Mouse (Mus musculus) MEL (cell line): ENCODE results near the gene Sh3rf3.

Experiments
- CTCF ChIP-seq, 3 experiments: IDR thresholded peaks in 2 of 3; conservative IDR thresholded peaks in 1 of 3; 2 replicates each; pipeline ENCODE4 v1.5.1; 2011 to 2012; ENCODE audit warnings: low read length in 3 of 3, low read depth in 2 of 3, mild to moderate bottlenecking in 2 of 3, improper control_type of control experiment in 1 of 3, inconsistent platforms in 1 of 3, mixed read lengths in 1 of 3, moderate library complexity in 1 of 3; ENCODE audit not compliant: control insufficient read depth in 1 of 3, insufficient read depth in 1 of 3, poor library complexity in 1 of 3, severe bottlenecking in 1 of 3
- EP300 ChIP-seq, 2 experiments: IDR thresholded peaks; 2 replicates each; pipeline ENCODE4 v1.6.1; 2011; ENCODE audit warnings: improper control_type of control experiment in 2 of 2, low read length in 2 of 2, low read depth in 1 of 2, mild to moderate bottlenecking in 1 of 2
- POLR2AphosphoS2 ChIP-seq: IDR thresholded peaks from 2 replicates; pipeline ENCODE4 v1.6.1; 2011; ENCODE audit warnings: low read length, improper control_type of control experiment
- SMC3 ChIP-seq: IDR thresholded peaks from 2 replicates; pipeline ENCODE4 v1.6.1; 2011; ENCODE audit warnings: low read depth, low read length, improper control_type of control experiment
- TAL1 ChIP-seq: IDR thresholded peaks from 2 replicates; pipeline ENCODE4 v1.6.1; 2012; ENCODE audit warnings: mild to moderate bottlenecking, inconsistent platforms, low read length, moderate library complexity, mixed read lengths
- TBP ChIP-seq: IDR thresholded peaks from 2 replicates; pipeline ENCODE4 v1.8.0; 2011; ENCODE audit warnings: low read depth, low read length, improper control_type of control experiment
- TCF12 ChIP-seq: IDR thresholded peaks from 2 replicates; pipeline ENCODE4 v1.6.1; 2014; ENCODE audit warnings: low read depth, mild to moderate bottlenecking, inconsistent platforms, low read length, improper control_type of control experiment, moderate library complexity
- ZC3H11A ChIP-seq: IDR thresholded peaks from 2 replicates; pipeline ENCODE4 v1.6.1; 2012; ENCODE audit warnings: low read depth, mild to moderate bottlenecking, inconsistent platforms, low read length, improper control_type of control experiment

DNA sequence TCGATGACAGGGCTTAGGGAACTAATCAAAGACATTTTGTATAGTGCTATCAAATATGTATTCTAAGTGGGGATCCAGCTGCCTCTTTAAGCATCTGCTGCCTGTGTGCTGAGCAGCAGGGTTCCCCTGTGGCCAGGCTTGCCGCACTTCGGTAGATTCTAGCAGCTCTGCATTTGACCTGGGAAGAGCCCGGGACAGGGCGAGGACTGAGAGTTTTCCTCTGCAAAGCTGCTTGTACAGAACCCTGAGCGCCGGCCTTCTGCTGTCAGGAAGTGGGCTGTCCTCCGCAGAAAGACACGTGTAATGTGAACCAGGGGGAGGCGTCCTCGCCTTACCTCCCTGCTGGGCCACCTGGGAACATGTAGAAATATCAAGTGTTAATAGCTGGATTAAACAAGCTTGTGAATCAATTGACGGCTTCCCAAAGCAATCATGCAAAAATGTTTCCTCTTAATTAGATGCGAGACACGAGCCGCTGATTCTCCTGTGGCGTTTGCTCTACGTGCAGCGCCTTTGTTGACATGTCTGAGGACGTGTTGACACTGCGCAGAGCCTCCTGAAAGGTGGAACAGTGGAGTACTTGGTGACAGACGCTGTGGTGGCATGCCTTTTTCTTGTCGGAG, 119.1 kb downstream of the Sh3rf3 start:
- TF ChIP-seq CTCF (IDR thresholded peaks at IDR 0.05 in 2 of 3, conservative IDR thresholded peaks at IDR 0.05 in 1 of 3; ENCODE audit: control insufficient read depth in 1 of 3, insufficient read depth in 1 of 3, low read depth in 2 of 3, low read length in 3 of 3, poor library complexity in 1 of 3, severe bottlenecking in 1 of 3), result no peak
- no peak for TF ChIP-seq SMC3
- no peak for TF ChIP-seq ZC3H11A
- no peak for TF ChIP-seq EP300 (IDR thresholded peaks at IDR 0.05; ENCODE audit: low read depth in 1 of 2, low read length in 2 of 2)
- TF ChIP-seq POLR2AphosphoS2, result no peak
- no peak for TF ChIP-seq TAL1
- TF ChIP-seq TCF12, result no peak
- TF ChIP-seq TBP, result no peak
